Mouse (Mus musculus): ENCODE measurements around the gene Tmem56. TPM values are rescaled to one million over a fixed set of nuclear protein-coding genes. Genes with fewer than 3 reads are reported as not detected.

The Tmem56 gene
- polyA plus RNA-seq, 1 experiment = 227 TPM

GRCm38 (mm10) chr3:121256131-121256530 is 26.8 kb downstream of the Tmem56 start:
- TF ChIP-seq POLR2A (IDR thresholded peaks at IDR 0.05; ENCODE audit: control insufficient read depth, low read depth, low read length) (no peak), CTCF (IDR thresholded peaks at IDR 0.05; ENCODE audit: control insufficient read depth, insufficient read depth, insufficient replicate concordance, low read depth, low read length) (no peak)
- H3K27me3 ChIP-seq (ENCODE audit: control insufficient read depth, insufficient read depth, low read length) = no peaks in the 10 kb centered on the region
- H3K36me3 ChIP-seq (ENCODE audit: control insufficient read depth, insufficient read depth, low read length) = no peaks in the 10 kb centered on the region
- no peak overlapping the region for H3K27ac ChIP-seq (ENCODE audit: control insufficient read depth, insufficient read depth, low read depth, low read length)
- peaks cover 2% of the 10 kb centered on the region; the same call in 1 of the 2 replicates for H3K4me1 ChIP-seq (ENCODE audit: control insufficient read depth, insufficient read depth, low read length)
- no peak overlapping the region for H3K4me3 ChIP-seq (ENCODE audit: control insufficient read depth, low read depth, low read length)

- H3K27ac ChIP-seq (ENCODE audit: control insufficient read depth, insufficient read depth, low read depth, low read length) = no peak overlapping the region
- H3K4me3 ChIP-seq (ENCODE audit: control insufficient read depth, low read depth, low read length) = no peak overlapping the region
- TF ChIP-seq POLR2A (IDR thresholded peaks at IDR 0.05; ENCODE audit: control insufficient read depth, low read depth, low read length) (no peak), CTCF (IDR thresholded peaks at IDR 0.05; ENCODE audit: control insufficient read depth, insufficient read depth, insufficient replicate concordance, low read depth, low read length) (no peak)
- no peaks in the 10 kb centered on the region for H3K36me3 ChIP-seq (ENCODE audit: control insufficient read depth, insufficient read depth, low read length)
- H3K27me3 ChIP-seq (ENCODE audit: control insufficient read depth, insufficient read depth, low read length) = no peaks in the 10 kb centered on the region
- H3K4me1 ChIP-seq (ENCODE audit: control insufficient read depth, insufficient read depth, low read length) = peaks cover 2% of the 10 kb centered on the region; the same call in 1 of the 2 replicates
Observed at GRCm38 (mm10) chr3:121255501-121255900, 27.4 kb downstream of the Tmem56 start.

DNA sequence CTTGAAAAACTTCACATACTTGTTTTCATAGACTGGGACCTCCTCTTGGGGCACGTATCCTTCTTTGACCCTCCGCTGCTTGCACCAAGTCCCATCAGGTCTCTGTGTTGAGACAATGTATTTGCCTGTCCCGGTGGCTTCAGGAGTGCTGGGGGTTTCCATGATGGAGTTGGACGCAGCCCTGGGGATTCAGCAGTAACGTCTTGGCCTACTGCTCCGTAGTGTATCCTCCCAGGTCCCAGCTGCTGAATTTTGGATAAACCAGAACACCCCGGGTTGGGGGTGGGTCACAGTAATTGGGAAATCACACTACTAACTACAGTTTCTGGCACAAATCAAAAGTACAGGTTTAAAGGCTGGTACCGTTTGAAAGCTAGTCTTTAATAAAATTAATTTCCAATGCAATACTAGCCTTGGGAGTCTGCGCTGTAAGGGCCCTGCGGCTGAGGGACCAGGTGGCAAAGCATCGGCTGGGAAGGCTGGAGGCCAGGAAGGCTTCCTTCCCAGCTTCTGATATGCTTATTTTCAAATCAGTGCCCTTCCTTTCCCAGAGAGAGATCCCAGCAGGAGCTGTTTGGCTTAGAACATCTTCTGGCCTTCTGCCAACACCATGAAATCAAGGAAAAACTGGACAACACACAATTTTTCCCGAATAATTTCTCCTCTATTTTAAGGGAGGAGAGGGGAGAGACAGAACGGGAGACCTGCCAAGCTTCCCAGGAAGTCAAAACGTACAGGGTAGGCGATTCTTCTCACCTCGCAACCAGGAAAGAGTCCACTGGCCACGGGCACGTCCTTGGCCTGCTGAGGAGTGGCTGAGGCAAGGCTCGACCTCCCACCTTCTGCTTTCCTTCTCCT is 32.1 kb downstream of the Tmem56 start:
- Histone ChIP-seq H3K4me3 (ENCODE audit: control insufficient read depth, low read depth, low read length) (no peak overlapping the region), H3K27me3 (ENCODE audit: control insufficient read depth, insufficient read depth, low read length) (no peaks in the 10 kb centered on the region), H3K36me3 (ENCODE audit: control insufficient read depth, insufficient read depth, low read length) (no peaks in the 10 kb centered on the region), H3K4me1 (ENCODE audit: control insufficient read depth, insufficient read depth, low read length) (no peaks in the 10 kb centered on the region), H3K27ac (ENCODE audit: control insufficient read depth, insufficient read depth, low read depth, low read length) (no peak overlapping the region)
- TF ChIP-seq CTCF (IDR thresholded peaks at IDR 0.05; ENCODE audit: control insufficient read depth, insufficient read depth, insufficient replicate concordance, low read depth, low read length) (no peak), POLR2A (IDR thresholded peaks at IDR 0.05; ENCODE audit: control insufficient read depth, low read depth, low read length) (no peak)

DNA sequence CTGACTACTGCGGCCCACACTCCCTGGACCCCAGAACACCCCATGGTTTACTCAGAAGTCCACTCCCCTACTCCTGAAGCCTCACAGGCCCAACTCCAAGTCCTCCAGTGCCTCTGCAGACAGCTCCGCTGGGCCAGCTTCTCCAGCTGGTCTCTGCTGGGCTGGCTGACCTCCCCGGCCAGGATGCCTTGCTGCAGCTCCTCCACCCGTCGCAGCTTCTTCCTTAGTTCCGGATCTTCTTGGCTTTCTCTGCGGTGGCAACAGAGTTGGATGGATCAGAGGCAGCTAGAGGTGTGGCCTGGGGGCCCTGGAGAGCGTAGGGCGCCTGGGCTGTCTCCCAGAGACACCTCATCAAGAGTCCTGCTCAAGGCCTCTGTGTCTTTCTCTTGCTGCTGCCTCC is 32.9 kb downstream of the Tmem56 start:
- TF ChIP-seq CTCF (IDR thresholded peaks at IDR 0.05; ENCODE audit: control insufficient read depth, insufficient read depth, insufficient replicate concordance, low read depth, low read length) (no peak), POLR2A (IDR thresholded peaks at IDR 0.05; ENCODE audit: control insufficient read depth, low read depth, low read length) (no peak)
- H3K4me1 ChIP-seq (ENCODE audit: control insufficient read depth, insufficient read depth, low read length) = no peaks in the 10 kb centered on the region

GRCm38 (mm10) chr3:121242941-121243340 is 40.0 kb downstream of the Tmem56 start:
- TF ChIP-seq CTCF (IDR thresholded peaks at IDR 0.05; ENCODE audit: control insufficient read depth, insufficient read depth, insufficient replicate concordance, low read depth, low read length) (no peak), POLR2A (IDR thresholded peaks at IDR 0.05; ENCODE audit: control insufficient read depth, low read depth, low read length) (no peak)
- Histone ChIP-seq H3K36me3 (ENCODE audit: control insufficient read depth, insufficient read depth, low read length) (no peaks in the 10 kb centered on the region), H3K27ac (ENCODE audit: control insufficient read depth, insufficient read depth, low read depth, low read length) (no peak overlapping the region)

More for the DNA sequence above, 32.9 kb downstream of the Tmem56 start:
- H3K27me3 ChIP-seq (ENCODE audit: control insufficient read depth, insufficient read depth, low read length) = no peaks in the 10 kb centered on the region
- H3K36me3 ChIP-seq (ENCODE audit: control insufficient read depth, insufficient read depth, low read length) = no peaks in the 10 kb centered on the region
- no peak overlapping the region for H3K27ac ChIP-seq (ENCODE audit: control insufficient read depth, insufficient read depth, low read depth, low read length)
- H3K4me3 ChIP-seq (ENCODE audit: control insufficient read depth, low read depth, low read length) = no peak overlapping the region

DNA sequence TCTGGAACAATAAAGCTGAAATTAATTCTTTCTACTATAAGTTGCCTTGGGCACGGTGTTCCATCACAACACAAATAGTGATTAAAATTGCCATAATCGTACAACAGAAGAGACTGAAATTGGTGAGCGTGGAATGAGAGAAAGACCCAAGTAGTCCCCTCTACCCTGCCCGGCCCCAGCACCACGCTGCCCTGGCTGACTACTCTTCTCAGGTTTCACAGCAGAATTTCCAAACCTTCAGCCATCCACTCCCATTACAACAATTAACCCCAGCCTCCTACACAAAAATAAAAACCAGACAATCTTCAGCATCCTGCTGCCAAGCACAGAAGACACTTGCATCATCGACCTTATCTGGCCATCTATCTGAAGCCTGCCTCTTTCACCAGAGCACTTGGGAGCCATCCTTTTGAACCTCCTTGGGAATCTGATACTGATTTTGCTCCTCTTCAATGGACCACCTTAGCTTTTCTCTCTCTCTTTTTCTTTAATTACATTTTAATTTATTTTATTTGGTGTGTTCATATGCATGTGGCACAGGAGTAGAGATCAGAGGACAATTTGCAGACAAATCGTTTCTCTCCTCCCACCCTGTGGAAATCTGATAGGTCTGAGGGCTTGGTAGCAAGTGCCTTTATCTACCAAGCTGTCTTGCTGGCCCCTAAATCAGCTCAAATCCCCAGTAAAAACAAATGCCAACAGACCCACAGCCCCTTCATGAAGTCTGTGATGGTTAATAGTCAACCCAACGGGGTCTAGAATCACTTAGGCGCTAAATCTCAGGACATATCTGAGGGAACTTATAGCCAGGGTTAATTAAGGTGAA is 40.6 kb downstream of the Tmem56 start:
- Histone ChIP-seq H3K27me3 (ENCODE audit: control insufficient read depth, insufficient read depth, low read length) (no peaks in the 10 kb centered on the region), H3K27ac (ENCODE audit: control insufficient read depth, insufficient read depth, low read depth, low read length) (no peak overlapping the region), H3K4me3 (ENCODE audit: control insufficient read depth, low read depth, low read length) (no peak overlapping the region), H3K4me1 (ENCODE audit: control insufficient read depth, insufficient read depth, low read length) (no peaks in the 10 kb centered on the region), H3K36me3 (ENCODE audit: control insufficient read depth, insufficient read depth, low read length) (no peaks in the 10 kb centered on the region)
- no peak for TF ChIP-seq POLR2A (IDR thresholded peaks at IDR 0.05; ENCODE audit: control insufficient read depth, low read depth, low read length)
- no peak for TF ChIP-seq CTCF (IDR thresholded peaks at IDR 0.05; ENCODE audit: control insufficient read depth, insufficient read depth, insufficient replicate concordance, low read depth, low read length)

More at GRCm38 (mm10) chr3:121242941-121243340, 40.0 kb downstream of the Tmem56 start:
- H3K4me3 ChIP-seq (ENCODE audit: control insufficient read depth, low read depth, low read length) = no peak overlapping the region
- H3K27me3 ChIP-seq (ENCODE audit: control insufficient read depth, insufficient read depth, low read length) = no peaks in the 10 kb centered on the region
- H3K4me1 ChIP-seq (ENCODE audit: control insufficient read depth, insufficient read depth, low read length) = no peaks in the 10 kb centered on the region

Measured in testis, adult 2 months (tissue).